In genomic region chr11:103651426-103651825, GRCm38 (mm10) we compare ENCODE assay signal across 32 mouse cellular contexts. TPM values are rescaled to one million over a fixed set of nuclear protein-coding genes. Genes with fewer than 3 reads are reported as not detected.
A peak's percentile ranks its signal among the peaks of the same experiment; 100 is the strongest.
DNase-seq lines count a peak whose midpoint lies in the region; TF ChIP-seq lines count a peak whose summit lies in the region.
"Had no signal": no experiment of that assay in that cellular context is flagged by ENCODE, and none has a peak within 500 bp of the region (broad histone marks: within the 10 kb centered on the region; RNA-seq: fewer than 3 reads in every experiment).

No protein-coding gene starts in this region.

- peak overlapping the region; percentile 53 for H3K4me3 ChIP-seq in cortical plate, adult 2 months (ENCODE audit: insufficient read depth, low read length)
- H3K4me3 ChIP-seq in hindbrain, embryonic 10.5 days: no peak overlapping the region
- H3K4me3 ChIP-seq: embryonic facial prominence, embryonic 12.5 days; kidney, embryonic 15.5 days; liver, embryonic 13.5 days; megakaryocyte, embryonic 14.5 days; midbrain, embryonic 15.5 days; neural tube, embryonic 12.5 days had no signal

- intact Hi-C loops in left cerebral cortex, postnatal 14 days (cut with DNase I): no loop called here
- intact Hi-C loops in heart, postnatal 14 days (cut with DNase I): no loop called here

- peak; percentile 60 for DNase-seq in layer of hippocampus, adult 9-11 months
- DNase-seq in layer of hippocampus, postnatal 10 days (ENCODE audit: low spot score in 2 of 2): no peak
- peak; percentile 63 to 78 for DNase-seq in left cerebral cortex, postnatal 14 days (ENCODE audit: low spot score in 2 of 2)
- peak; percentile 52 for DNase-seq in right cerebral cortex, postnatal 25 days
- no peak for DNase-seq in hindbrain, embryonic 10.5 days (ENCODE audit: low spot score)
- DNase-seq in heart, postnatal 14 days: no peak
- DNase-seq: adrenal gland, adult 2 months; cerebellum, adult 18-20 months; cerebellum, postnatal 14 days; gastrocnemius, postnatal 14 days; heart, adult 11 months; kidney, adult 11 months; kidney, postnatal 4 days; liver, embryonic 13.5 days; lung, embryonic 14.5 days; lung, postnatal 36 days; retina, postnatal 1 day; thymus, postnatal 14 days had no signal

- H3K9me3 ChIP-seq in hindbrain, embryonic 10.5 days: no peaks in the 10 kb centered on the region
- H3K9me3 ChIP-seq: embryonic facial prominence, embryonic 12.5 days; kidney, embryonic 15.5 days; liver, embryonic 13.5 days; midbrain, embryonic 15.5 days; neural tube, embryonic 12.5 days had no signal

- H3K36me3 ChIP-seq in hindbrain, embryonic 10.5 days: no peaks in the 10 kb centered on the region
- H3K36me3 ChIP-seq: embryonic facial prominence, embryonic 12.5 days; kidney, embryonic 15.5 days; liver, embryonic 13.5 days; midbrain, embryonic 15.5 days; neural tube, embryonic 12.5 days had no signal

- H3K4me1 ChIP-seq in cortical plate, adult 2 months (ENCODE audit: control insufficient read depth, insufficient read depth, low read length): peaks cover 10% of the 10 kb centered on the region
- H3K4me1 ChIP-seq in hindbrain, embryonic 10.5 days (replicated peaks): peaks cover 20% of the 10 kb centered on the region

- H3K27me3 ChIP-seq in hindbrain, embryonic 10.5 days (ENCODE audit: insufficient read depth, poor library complexity, severe bottlenecking): peaks cover 95% of the 10 kb centered on the region

- 85% methylated on average over 6 of the region's 6 CpGs for WGBS in hindbrain, embryonic 10.5 days

- TF ChIP-seq CTCF in cortical plate, adult 2 months (IDR thresholded peaks at IDR 0.05; ENCODE audit: extremely low read depth, insufficient read depth, low read length): no peak

- peak overlapping the region; percentile 87 for H3K27ac ChIP-seq in cortical plate, adult 2 months (ENCODE audit: insufficient read depth, low read length)
- no peak overlapping the region for H3K27ac ChIP-seq in hindbrain, embryonic 10.5 days
- H3K27ac ChIP-seq: embryonic facial prominence, embryonic 12.5 days; kidney, embryonic 15.5 days; liver, embryonic 13.5 days; midbrain, embryonic 15.5 days; neural tube, embryonic 12.5 days had no signal

- TF ChIP-seq POLR2A in cortical plate, adult 2 months (IDR thresholded peaks at IDR 0.05; ENCODE audit: extremely low read depth, insufficient read depth, low read length): peak; percentile 83

RNA-seq across cellular contexts. Expression of gene Rprml, which starts 2.1 kb away (rescaled TPM):
- 100 to 1,000 TPM; 127 to 143 TPM for total RNA-seq in layer of hippocampus, postnatal 10 days (2021)
- polyA plus RNA-seq in cortical plate, adult 2 months (2012; rRNA removed): 107 and 122 TPM in 2 replicates
- 100 to 1,000 TPM; 114 to 120 TPM for total RNA-seq in left cerebral cortex, postnatal 14 days (2021)
- not detected in 2 replicates for polyA plus RNA-seq in hindbrain, embryonic 10.5 days (2016; fragmentation: Nextera tagmentation; extraction: Ambion mirVana)
- total RNA-seq in heart, postnatal 14 days (2021): not detected
- total RNA-seq: gastrocnemius, postnatal 14 days; MEL had no signal
- polyA plus RNA-seq: C2C12; forebrain, embryonic 11.5 days; hindbrain, embryonic 11.5 days; kidney, embryonic 15.5 days; liver, embryonic 13.5 days; lung, embryonic 14.5 days; neural tube, embryonic 12.5 days had no signal

RNA-seq across cellular contexts. Expression of gene Lyzl6, which starts 12.7 kb away (rescaled TPM):
- not detected for total RNA-seq in layer of hippocampus, postnatal 10 days (2021)
- not detected in 2 replicates for polyA plus RNA-seq in cortical plate, adult 2 months (2012; rRNA removed)
- not detected for total RNA-seq in left cerebral cortex, postnatal 14 days (2021)
- not detected in 2 replicates for polyA plus RNA-seq in hindbrain, embryonic 10.5 days (2016; fragmentation: Nextera tagmentation; extraction: Ambion mirVana)
- not detected for total RNA-seq in heart, postnatal 14 days (2021)
- total RNA-seq: adrenal gland, adult 2 months; gastrocnemius, postnatal 14 days; MEL had no signal
- polyA plus RNA-seq: adrenal gland, adult 2 months; C2C12; embryonic facial prominence, embryonic 12.5 days; forebrain, embryonic 11.5 days; frontal cortex, adult 2 months; heart, embryonic 11.5 days; heart, postnatal 0 days; hindbrain, embryonic 11.5 days; kidney, embryonic 15.5 days; limb, embryonic 14.5 days; liver, embryonic 13.5 days; lung, embryonic 14.5 days; midbrain, embryonic 15.5 days; neural tube, embryonic 12.5 days had no signal

RNA-seq across cellular contexts. Expression of gene Gm884, which starts 30.5 kb away (rescaled TPM):
- not detected for total RNA-seq in layer of hippocampus, postnatal 10 days (2021)
- polyA plus RNA-seq in cortical plate, adult 2 months (2012; rRNA removed): not detected in 2 replicates
- under 1 TPM in 1 of 2 experiments, not detected in 1; 0.04 TPM for total RNA-seq in left cerebral cortex, postnatal 14 days (2021)
- not detected in 2 replicates for polyA plus RNA-seq in hindbrain, embryonic 10.5 days (2016; fragmentation: Nextera tagmentation; extraction: Ambion mirVana)
- total RNA-seq in heart, postnatal 14 days (2021): not detected
- total RNA-seq: adrenal gland, adult 2 months; gastrocnemius, postnatal 14 days; MEL had no signal
- polyA plus RNA-seq: adrenal gland, adult 2 months; C2C12; embryonic facial prominence, embryonic 12.5 days; forebrain, embryonic 11.5 days; frontal cortex, adult 2 months; heart, embryonic 11.5 days; heart, postnatal 0 days; hindbrain, embryonic 11.5 days; kidney, embryonic 15.5 days; limb, embryonic 14.5 days; liver, embryonic 13.5 days; lung, embryonic 14.5 days; midbrain, embryonic 15.5 days; neural tube, embryonic 12.5 days had no signal

RNA-seq across cellular contexts. Expression of gene Gosr2, which starts 46.3 kb away (rescaled TPM):
- 10 to 100 TPM; 72.9 to 78.3 TPM for total RNA-seq in layer of hippocampus, postnatal 10 days (2021)
- polyA plus RNA-seq in cortical plate, adult 2 months (2012; rRNA removed): 92.3 and 99.9 TPM in 2 replicates
- 10 to 100 TPM; 70.9 to 77.0 TPM for total RNA-seq in left cerebral cortex, postnatal 14 days (2021)
- 90.0 and 94.5 TPM in 2 replicates for polyA plus RNA-seq in hindbrain, embryonic 10.5 days (2016; fragmentation: Nextera tagmentation; extraction: Ambion mirVana)
- total RNA-seq in heart, postnatal 14 days (2021): 10 to 100 TPM; 41.2 to 43.1 TPM

Comparison
In these comparisons a context has a peak if more than half of its experiments do, and no peak if none do; other contexts are left out.
1. DNase-seq: peak in layer of hippocampus, adult 9-11 months (single experiment), left cerebral cortex, postnatal 14 days (2 of 2) and right cerebral cortex, postnatal 25 days (single experiment); none in layer of hippocampus, postnatal 10 days (0 of 2), hindbrain, embryonic 10.5 days (single experiment) and heart, postnatal 14 days (0 of 2).
2. RNA of gene Rprml, which starts 2.1 kb away (total RNA-seq): 127 to 143 TPM in layer of hippocampus, postnatal 10 days and 114 to 120 TPM in left cerebral cortex, postnatal 14 days; not detected in heart, postnatal 14 days; every median in the first group is over 100 times any median in the second.